Mouse (Mus musculus): Measurements from ENCODE around the gene Mup13. TPM values are rescaled to one million over a fixed set of nuclear protein-coding genes. Genes with fewer than 3 reads are reported as not detected.
"Not testable (repeated sequence)": the region's sequence is repeated elsewhere in the genome, so short reads cannot be mapped to it uniquely, and the experiment has no call there.

Gene Mup13
- polyA plus RNA-seq (2012; rRNA removed), result not detected in 2 replicates

GRCm38 (mm10) chr4:61228186-61228585 lies at the start of gene Mup13:
Gene Mup13 (minus strand): TSS chr4:61228286.
- WGBS, result 81% methylated on average over 4 of the region's 4 CpGs
- not testable (repeated sequence) for H3K4me3 ChIP-seq (replicated peaks; ENCODE audit: insufficient read depth, low read depth, low read length); H3K4me1 ChIP-seq (ENCODE audit: control insufficient read depth, insufficient read depth, low read length); DNase-seq; H3K27me3 ChIP-seq (ENCODE audit: control insufficient read depth, insufficient read depth, low read length); H3K27ac ChIP-seq (ENCODE audit: insufficient read depth, low read length)

Other genes with a start within 250 kb of the Mup13 start
- gene Mup14, start 75.7 kb upstream of the Mup13 start, polyA plus RNA-seq (2012; rRNA removed), result not detected in 2 replicates
- not detected in 2 replicates for gene Mup15, start 211.5 kb upstream of the Mup13 start, polyA plus RNA-seq (2012; rRNA removed)